Mouse (Mus musculus) hindbrain, embryonic 11.5 days (tissue): ENCODE data around the gene 3110082I17Rik. TPM values are rescaled to one million over a fixed set of nuclear protein-coding genes. Genes with fewer than 3 reads are reported as not detected.
A peak's percentile ranks its signal among the peaks of the same experiment; 100 is the strongest.

ENCODE experiments used
- ATAC-seq: fragments of 200-750 bp; cut with Nextera tagmentation; 2 replicates; pipeline ENCODE4 v1.8.0; 2017; ENCODE audit warnings: mild to moderate bottlenecking, moderate TSS enrichment, moderate library complexity; ENCODE audit not compliant: low FRiP score
- DNase-seq: peaks from one replicate; pipeline ENCODE4 v3.0.0-alpha.2; 2015; ENCODE audit warnings: low spot score
- H3K27ac ChIP-seq: fragments of 300-500 bp; sonication (generic); 2 replicates; pipeline ENCODE4 v1.5.1; 2014; ENCODE audit warnings: mild to moderate bottlenecking, low read depth, low read length
- H3K27me3 ChIP-seq: fragments of 300-500 bp; sonication (generic); 2 replicates; pipeline ENCODE4 v1.6.1; 2014; ENCODE audit warnings: mild to moderate bottlenecking, low read length, moderate library complexity, mixed read lengths; ENCODE audit not compliant: control insufficient read depth, insufficient read depth
- H3K36me3 ChIP-seq: fragments of 300-500 bp; sonication (generic); 2 replicates; pipeline ENCODE4 v1.6.1; 2014; ENCODE audit warnings: mild to moderate bottlenecking, low read length, moderate library complexity, mixed read lengths; ENCODE audit not compliant: control insufficient read depth, insufficient read depth
- H3K4me1 ChIP-seq: fragments of 300-500 bp; sonication (generic); replicated peaks from 2 replicates; pipeline ENCODE4 v1.6.1; 2014; ENCODE audit warnings: low read length, mixed read lengths; ENCODE audit not compliant: control insufficient read depth, insufficient read depth
- H3K4me2 ChIP-seq: fragments of 300-500 bp; sonication (generic); replicated peaks from 2 replicates; pipeline ENCODE4 v1.6.1; 2014; ENCODE audit warnings: mild to moderate bottlenecking, low read depth, low read length
- H3K4me3 ChIP-seq: fragments of 300-500 bp; sonication (generic); 2 replicates; pipeline ENCODE4 v1.5.1; 2014; ENCODE audit warnings: low read depth, low read length
- H3K9ac ChIP-seq: fragments of 300-500 bp; sonication (generic); 2 replicates; pipeline ENCODE4 v1.6.1; 2014; ENCODE audit warnings: low read depth, low read length
- H3K9me3 ChIP-seq: fragments of 300-500 bp; sonication (generic); 2 replicates; pipeline ENCODE4 v1.6.1; 2016; ENCODE audit warnings: low read length; ENCODE audit not compliant: control insufficient read depth
- WGBS: fragments of 180-500 bp; shearing (Covaris S2); extraction: QIAGEN DNeasy Blood & Tissue Kit; methylation state at CpG from one replicate; pipeline ENCODE4 v1.1.7; 2014; 5-methylcytosine and 5-hydroxymethylcytosine counted together
- polyA plus RNA-seq: library from polyadenylated mRNA; unstranded; fragments of >200 nt; fragmentation: Nextera tagmentation; extraction: Ambion mirVana; gene quantifications from 2 replicates; pipeline ENCODE4 v1.2.1, GENCODE M21; 2014

Gene 3110082I17Rik
- polyA plus RNA-seq, 1 experiment from 2014 or later, result 29.2 TPM

GRCm38 (mm10) chr5:139326111-139326696, 134.1 kb downstream of the 3110082I17Rik start:
- Histone ChIP-seq H3K4me3 (no peak overlapping the region), H3K27ac (no peak overlapping the region), H3K4me2 (no peak overlapping the region), H3K4me1 (0 out of 2 replicates have a peak, but pooled peaks cover 5% of the 10 kb centered on the region), H3K36me3 (no peaks in the 10 kb centered on the region), H3K27me3 (peaks cover 27% of the 10 kb centered on the region), H3K9ac (no peak overlapping the region), H3K9me3 (no peaks in the 10 kb centered on the region)
- ATAC-seq (no peak), DNase-seq (no peak)
- WGBS, result 72% methylated on average over 13 of the region's 13 CpGs

GRCm38 (mm10) chr5:139325395-139325966, 134.8 kb downstream of the 3110082I17Rik start, which contains the start of gene Adap1:
Gene Adap1 (minus strand): TSS chr5:139325622.
- DNase-seq, result peak; percentile 75
- H3K9me3 ChIP-seq, result no peaks in the 10 kb centered on the region
- peaks cover 27% of the 10 kb centered on the region for H3K27me3 ChIP-seq
- no peaks in the 10 kb centered on the region for H3K36me3 ChIP-seq
- 4% methylated on average over 52 of the region's 61 CpGs for WGBS
- ATAC-seq, result peak; percentile 67
- H3K4me1 ChIP-seq, result 0 out of 2 replicates have a peak, but pooled peaks cover 5% of the 10 kb centered on the region
- H3K9ac ChIP-seq, result peak within 1 kb of the TSS; percentile 61
- peak within 1 kb of the TSS; percentile 98 for H3K4me2 ChIP-seq
- H3K4me3 ChIP-seq, result peak within 1 kb of the TSS; percentile 60
- H3K27ac ChIP-seq, result no peak within 1 kb of the TSS

- H3K36me3 ChIP-seq, result no peaks in the 10 kb centered on the region
- ATAC-seq (peak; percentile 71), DNase-seq (peak; percentile 18)
- no peaks in the 10 kb centered on the region for H3K9me3 ChIP-seq
- 3% methylated on average over 37 of the region's 62 CpGs for WGBS
- H3K27me3 ChIP-seq, result peaks cover 27% of the 10 kb centered on the region
- H3K9ac ChIP-seq, result peak overlapping the region; percentile 61
- peak overlapping the region; percentile 98 for H3K4me2 ChIP-seq
- peak overlapping the region; percentile 60 for H3K4me3 ChIP-seq
- no peak overlapping the region for H3K27ac ChIP-seq
- H3K4me1 ChIP-seq, result 0 out of 2 replicates have a peak, but pooled peaks cover 5% of the 10 kb centered on the region
Measured at GRCm38 (mm10) chr5:139324691-139325394, 135.5 kb downstream of the 3110082I17Rik start.

GRCm38 (mm10) chr5:139324045-139324491, 136.3 kb downstream of the 3110082I17Rik start:
- peak overlapping the region; percentile 98; the same call in 1 of the 2 replicates for H3K4me2 ChIP-seq
- no peak overlapping the region; the same call in 1 of the 2 replicates for H3K4me3 ChIP-seq
- no peak overlapping the region for H3K9ac ChIP-seq
- no peak overlapping the region for H3K27ac ChIP-seq
- no peaks in the 10 kb centered on the region for H3K36me3 ChIP-seq
- 0 out of 2 replicates have a peak, but pooled peaks cover 5% of the 10 kb centered on the region for H3K4me1 ChIP-seq
- WGBS, result 64% methylated on average over 5 of the region's 5 CpGs
- ATAC-seq (no peak), DNase-seq (no peak)
- H3K27me3 ChIP-seq, result peaks cover 27% of the 10 kb centered on the region
- H3K9me3 ChIP-seq, result no peaks in the 10 kb centered on the region

GRCm38 (mm10) chr5:139323260-139323924, 136.9 kb downstream of the 3110082I17Rik start:
- 86% methylated on average over 9 of the region's 9 CpGs for WGBS
- Histone ChIP-seq H3K27me3 (peaks cover 27% of the 10 kb centered on the region), H3K27ac (no peak overlapping the region), H3K9ac (no peak overlapping the region), H3K36me3 (no peaks in the 10 kb centered on the region), H3K4me3 (no peak overlapping the region), H3K4me1 (0 out of 2 replicates have a peak, but pooled peaks cover 5% of the 10 kb centered on the region), H3K4me2 (no peak overlapping the region), H3K9me3 (no peaks in the 10 kb centered on the region)
- ATAC-seq (no peak), DNase-seq (no peak)

- no peak for ATAC-seq
- Histone ChIP-seq H3K9me3 (no peaks in the 10 kb centered on the region), H3K9ac (no peak overlapping the region), H3K36me3 (no peaks in the 10 kb centered on the region), H3K27ac (no peak overlapping the region), H3K4me1 (0 out of 2 replicates have a peak, but pooled peaks cover 5% of the 10 kb centered on the region), H3K4me2 (no peak overlapping the region), H3K4me3 (no peak overlapping the region), H3K27me3 (peaks cover 27% of the 10 kb centered on the region)
- 83% methylated on average over 6 of the region's 6 CpGs for WGBS
- no peak for DNase-seq
Measured at GRCm38 (mm10) chr5:139321331-139321730, 139.0 kb downstream of the 3110082I17Rik start.

GRCm38 (mm10) chr5:139320424-139320823, 139.9 kb downstream of the 3110082I17Rik start:
- no peak overlapping the region for H3K4me3 ChIP-seq
- no peaks in the 10 kb centered on the region for H3K36me3 ChIP-seq
- H3K4me2 ChIP-seq, result no peak overlapping the region
- WGBS, result 75% methylated on average over 7 of the region's 7 CpGs
- no peak overlapping the region for H3K9ac ChIP-seq
- no peaks in the 10 kb centered on the region for H3K9me3 ChIP-seq
- peaks cover 20% of the 10 kb centered on the region for H3K27me3 ChIP-seq
- no peak for DNase-seq
- ATAC-seq, result no peak
- 0 out of 2 replicates have a peak, but pooled peaks cover 5% of the 10 kb centered on the region for H3K4me1 ChIP-seq
- no peak overlapping the region for H3K27ac ChIP-seq

- Histone ChIP-seq H3K27ac (no peak overlapping the region), H3K4me1 (no peaks in the 10 kb centered on the region), H3K36me3 (no peaks in the 10 kb centered on the region), H3K4me2 (no peak overlapping the region), H3K9me3 (no peaks in the 10 kb centered on the region), H3K4me3 (no peak overlapping the region), H3K9ac (no peak overlapping the region), H3K27me3 (no peaks in the 10 kb centered on the region)
- DNase-seq, result no peak
- WGBS, result 66% methylated on average over 21 of the region's 21 CpGs
- ATAC-seq, result no peak
Measured at GRCm38 (mm10) chr5:139317751-139318504, 142.4 kb downstream of the 3110082I17Rik start.
